In the genomic region with DNA sequence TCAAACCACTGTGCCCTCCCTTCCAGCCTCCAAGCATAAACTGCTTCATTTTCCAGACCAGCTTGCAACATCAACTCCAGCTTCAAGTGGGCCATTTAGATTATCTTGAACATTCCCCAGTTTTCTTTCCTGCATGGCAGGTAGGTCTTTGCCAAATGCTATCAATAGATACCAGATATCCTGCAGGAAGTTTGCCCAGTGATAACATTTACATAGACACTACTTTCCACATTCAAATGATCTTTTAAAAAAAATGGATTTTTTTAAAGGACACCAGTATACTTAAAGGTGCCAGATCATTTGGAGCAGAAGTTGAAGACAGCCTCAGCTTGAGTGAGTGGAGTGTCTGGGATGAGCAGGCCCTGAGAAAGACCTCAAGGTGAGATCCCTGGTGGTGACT, we compare ENCODE assay signal across 26 mouse cellular contexts.
"Had no signal": no experiment of that assay in that cellular context is flagged by ENCODE, and none has a peak within 500 bp of the region (broad histone marks: within the 10 kb centered on the region; RNA-seq: fewer than 3 reads in every experiment).

No protein-coding gene starts in this region.

- H3K4me3 ChIP-seq: gastrocnemius, adult 2 months; heart, embryonic 10.5 days; heart, embryonic 12.5 days; heart, embryonic 15.5 days; hindbrain, embryonic 10.5 days; hindbrain, embryonic 12.5 days; hindbrain, embryonic 15.5 days; kidney, embryonic 15.5 days; left cerebral cortex, adult 2 months; limb, embryonic 10.5 days; limb, embryonic 12.5 days had no signal

- H3K4me2 ChIP-seq: heart, embryonic 12.5 days; heart, embryonic 15.5 days; hindbrain, embryonic 12.5 days; hindbrain, embryonic 15.5 days; kidney, embryonic 15.5 days; limb, embryonic 12.5 days had no signal

- H3K9me3 ChIP-seq: heart, embryonic 10.5 days; heart, embryonic 12.5 days; heart, embryonic 15.5 days; hindbrain, embryonic 10.5 days; hindbrain, embryonic 12.5 days; hindbrain, embryonic 15.5 days; kidney, embryonic 15.5 days; limb, embryonic 10.5 days; limb, embryonic 12.5 days had no signal

- H3K4me1 ChIP-seq: hindbrain, embryonic 15.5 days had no signal

- H3K27ac ChIP-seq: gastrocnemius, adult 2 months; heart, embryonic 10.5 days; heart, embryonic 15.5 days; hindbrain, embryonic 10.5 days; hindbrain, embryonic 12.5 days; hindbrain, embryonic 15.5 days; hindbrain, postnatal 0 days; kidney, embryonic 15.5 days; kidney, postnatal 0 days; left cerebral cortex, adult 2 months; limb, embryonic 10.5 days; limb, embryonic 12.5 days had no signal

- DNase-seq: gastrocnemius, adult 2 months; gastrocnemius, postnatal 10 days; gastrocnemius, postnatal 25 days; heart, adult 18-20 months; heart, postnatal 4 days; kidney, adult 11 months; kidney, adult 2 months; kidney, adult 9 months; kidney, postnatal 14 days; kidney, postnatal 36 days; layer of hippocampus, adult 9-11 months; layer of hippocampus, postnatal 36 days; liver had no signal

- ATAC-seq: hindbrain, postnatal 0 days; intestine, embryonic 16.5 days had no signal

- H3K36me3 ChIP-seq: heart, embryonic 10.5 days; heart, embryonic 12.5 days; heart, embryonic 15.5 days; hindbrain, embryonic 10.5 days; hindbrain, embryonic 12.5 days; hindbrain, embryonic 15.5 days; kidney, embryonic 15.5 days; limb, embryonic 10.5 days; limb, embryonic 12.5 days had no signal

- H3K9ac ChIP-seq: heart, embryonic 12.5 days; heart, embryonic 15.5 days; hindbrain, embryonic 12.5 days; hindbrain, embryonic 15.5 days; kidney, embryonic 15.5 days; limb, embryonic 12.5 days had no signal

- H3K27me3 ChIP-seq: heart, embryonic 12.5 days; hindbrain, embryonic 12.5 days; hindbrain, embryonic 15.5 days; kidney, embryonic 15.5 days; limb, embryonic 12.5 days had no signal
